Mouse (Mus musculus): ENCODE data around the gene Zfp784. TPM values are rescaled to one million over a fixed set of nuclear protein-coding genes. Genes with fewer than 3 reads are reported as not detected.
"Not testable (repeated sequence)": the region's sequence is repeated elsewhere in the genome, so short reads cannot be mapped to it uniquely, and the experiment has no call there.

Gene Zfp784
- polyA plus RNA-seq, 1 experiment from 2014 or later, result 4.1 TPM

DNA sequence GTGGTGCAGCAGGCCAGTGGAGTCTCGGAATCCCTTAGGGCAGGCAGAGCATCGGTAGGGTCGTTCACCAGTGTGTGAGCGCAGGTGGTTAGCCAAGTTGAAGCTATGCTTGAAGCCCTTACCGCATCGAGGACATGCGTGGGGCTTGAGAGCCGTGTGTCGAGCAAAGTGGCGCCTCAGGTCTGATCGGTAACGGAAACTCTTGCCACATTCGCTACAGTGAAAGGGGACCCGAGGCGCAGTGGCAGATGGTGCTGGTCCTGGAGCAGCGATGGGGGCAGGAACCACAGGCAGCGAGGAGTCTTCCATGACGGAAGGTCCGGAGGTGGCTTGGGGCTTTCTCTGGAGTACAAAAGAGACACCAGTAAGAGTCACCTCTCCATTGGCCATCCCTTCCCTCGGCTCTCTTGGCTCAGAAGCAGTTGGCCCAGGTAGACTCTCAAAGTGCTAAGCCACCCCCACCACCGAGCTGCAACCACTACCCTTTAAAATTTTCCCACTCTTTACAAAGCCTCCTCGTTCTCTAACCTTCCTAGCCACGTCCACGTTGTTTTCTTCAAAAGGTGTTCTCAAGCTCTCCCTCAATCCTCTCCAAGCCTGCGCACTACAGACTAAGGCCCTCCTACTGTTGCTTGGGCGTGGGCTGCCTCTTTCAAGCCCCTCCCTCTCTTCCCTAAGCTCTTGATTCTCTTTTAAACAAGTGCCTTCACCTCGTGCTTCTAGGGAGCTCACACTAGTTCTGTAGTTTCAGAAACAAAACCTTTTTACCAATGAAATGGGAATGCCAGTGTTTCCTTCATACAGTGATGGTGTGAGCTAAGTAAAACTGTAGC, 25.3 kb downstream of the Zfp784 start:
- 84% methylated on average over 27 of the region's 27 CpGs for WGBS
- DNase-seq (ENCODE audit: low spot score) (no peak), ATAC-seq (ENCODE audit: low FRiP score, low TSS enrichment) (no peak)
- Histone ChIP-seq H3K27me3 (ENCODE audit: control insufficient read depth, insufficient read depth, low read length) (no peaks in the 10 kb centered on the region), H3K36me3 (ENCODE audit: control insufficient read depth, insufficient read depth, low read length) (peaks cover 44% of the 10 kb centered on the region), H3K4me2 (replicated peaks; ENCODE audit: low read depth) (no peak overlapping the region), H3K4me3 (ENCODE audit: low read depth, low read length) (no peak overlapping the region), H3K9me3 (ENCODE audit: control insufficient read depth, low read length) (no peaks in the 10 kb centered on the region), H3K4me1 (replicated peaks; ENCODE audit: control insufficient read depth, insufficient read depth) (peaks cover 3% of the 10 kb centered on the region; the same call in 1 of the 2 replicates), H3K27ac (replicated peaks) (no peak overlapping the region), H3K9ac (ENCODE audit: low read length) (no peak overlapping the region)
- TF ChIP-seq EP300 (optimal IDR thresholded peaks at IDR 0.05) (no peak), CTCF (IDR thresholded peaks at IDR 0.05; ENCODE audit: low read depth) (no peak)

GRCm38 (mm10) chr7:5008229-5008628, 30.0 kb downstream of the Zfp784 start:
- ATAC-seq (ENCODE audit: low FRiP score, low TSS enrichment) (no peak), DNase-seq (ENCODE audit: low spot score) (no peak)
- TF ChIP-seq EP300 (optimal IDR thresholded peaks at IDR 0.05) (no peak), CTCF (IDR thresholded peaks at IDR 0.05; ENCODE audit: low read depth) (peak; percentile 16; the same call in 1 of the 2 replicates)
- H3K4me2 ChIP-seq (replicated peaks; ENCODE audit: low read depth), result no peak overlapping the region
- no peak overlapping the region for H3K4me3 ChIP-seq (ENCODE audit: low read depth, low read length)
- H3K9ac ChIP-seq (ENCODE audit: low read length), result no peak overlapping the region
- H3K27ac ChIP-seq (replicated peaks), result no peak overlapping the region
- H3K36me3 ChIP-seq (ENCODE audit: control insufficient read depth, insufficient read depth, low read length), result peaks cover 47% of the 10 kb centered on the region
- no peaks in the 10 kb centered on the region for H3K27me3 ChIP-seq (ENCODE audit: control insufficient read depth, insufficient read depth, low read length)
- no peaks in the 10 kb centered on the region for H3K4me1 ChIP-seq (replicated peaks; ENCODE audit: control insufficient read depth, insufficient read depth)
- no peaks in the 10 kb centered on the region for H3K9me3 ChIP-seq (ENCODE audit: control insufficient read depth, low read length)
- WGBS, result 95% methylated on average over 26 of the region's 26 CpGs

DNA sequence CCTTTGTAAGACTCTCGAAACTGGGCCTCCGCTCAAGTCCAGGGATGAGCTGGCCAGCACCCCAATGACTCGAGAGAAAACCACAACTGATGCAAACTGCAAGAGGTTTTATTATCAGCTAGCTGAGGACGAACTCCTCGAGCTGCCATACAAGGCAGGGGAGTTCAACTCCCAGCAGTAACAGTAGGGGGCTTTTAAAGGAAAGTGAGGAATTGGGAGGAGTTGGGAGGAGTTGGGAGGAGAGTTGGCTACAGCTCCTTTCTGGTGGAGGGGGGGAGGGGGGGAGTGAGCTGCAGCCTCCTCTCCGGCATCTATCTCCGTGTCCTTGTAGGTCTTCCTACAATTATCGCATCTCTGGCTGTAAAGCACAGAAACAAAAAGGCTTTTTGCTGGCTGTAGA, 35.4 kb downstream of the Zfp784 start:
- not testable (repeated sequence) for ATAC-seq (ENCODE audit: low FRiP score, low TSS enrichment); H3K4me1 ChIP-seq (replicated peaks; ENCODE audit: control insufficient read depth, insufficient read depth); H3K27ac ChIP-seq (replicated peaks); H3K27me3 ChIP-seq (ENCODE audit: control insufficient read depth, insufficient read depth, low read length); H3K4me2 ChIP-seq (replicated peaks; ENCODE audit: low read depth); H3K9me3 ChIP-seq (ENCODE audit: control insufficient read depth, low read length); H3K4me3 ChIP-seq (ENCODE audit: low read depth, low read length); H3K9ac ChIP-seq (ENCODE audit: low read length); DNase-seq (ENCODE audit: low spot score); H3K36me3 ChIP-seq (ENCODE audit: control insufficient read depth, insufficient read depth, low read length)
- 71% methylated on average over 8 of the region's 8 CpGs for WGBS

- DNase-seq (ENCODE audit: low spot score), result peak; percentile 37
- no peak overlapping the region for H3K4me2 ChIP-seq (replicated peaks; ENCODE audit: low read depth)
These were observed 38.4 kb downstream of the Zfp784 start for GRCm38 (mm10) chr7:4999876-5000275.

GRCm38 (mm10) chr7:4996934-4997333, 41.3 kb downstream of the Zfp784 start:
- Histone ChIP-seq H3K36me3 (ENCODE audit: control insufficient read depth, insufficient read depth, low read length) (peaks cover 7% of the 10 kb centered on the region; the same call in 1 of the 2 replicates), H3K27me3 (ENCODE audit: control insufficient read depth, insufficient read depth, low read length) (no peaks in the 10 kb centered on the region), H3K4me1 (replicated peaks; ENCODE audit: control insufficient read depth, insufficient read depth) (0 out of 2 replicates have a peak, but pooled peaks cover 4% of the 10 kb centered on the region), H3K9me3 (ENCODE audit: control insufficient read depth, low read length) (no peaks in the 10 kb centered on the region), H3K4me2 (replicated peaks; ENCODE audit: low read depth) (peak overlapping the region; percentile 93), H3K4me3 (ENCODE audit: low read depth, low read length) (0 out of 2 replicates have a peak overlapping the region, but pooled peaks have one; percentile 72), H3K9ac (ENCODE audit: low read length) (no peak overlapping the region), H3K27ac (replicated peaks) (no peak overlapping the region; the same call in 1 of the 2 replicates)
- TF ChIP-seq CTCF (IDR thresholded peaks at IDR 0.05; ENCODE audit: low read depth) (no peak), EP300 (optimal IDR thresholded peaks at IDR 0.05) (no peak)
- WGBS, result 53% methylated on average over 6 of the region's 8 CpGs
- no peak for DNase-seq (ENCODE audit: low spot score)
- no peak for ATAC-seq (ENCODE audit: low FRiP score, low TSS enrichment)

More at GRCm38 (mm10) chr7:4999876-5000275, 38.4 kb downstream of the Zfp784 start:
- TF ChIP-seq CTCF (IDR thresholded peaks at IDR 0.05; ENCODE audit: low read depth) (peak; percentile 62), EP300 (optimal IDR thresholded peaks at IDR 0.05) (no peak)
- Histone ChIP-seq H3K9ac (ENCODE audit: low read length) (no peak overlapping the region), H3K4me3 (ENCODE audit: low read depth, low read length) (no peak overlapping the region), H3K4me1 (replicated peaks; ENCODE audit: control insufficient read depth, insufficient read depth) (0 out of 2 replicates have a peak, but pooled peaks cover 4% of the 10 kb centered on the region), H3K9me3 (ENCODE audit: control insufficient read depth, low read length) (no peaks in the 10 kb centered on the region), H3K27ac (replicated peaks) (no peak overlapping the region), H3K36me3 (ENCODE audit: control insufficient read depth, insufficient read depth, low read length) (no peaks in the 10 kb centered on the region), H3K27me3 (ENCODE audit: control insufficient read depth, insufficient read depth, low read length) (no peaks in the 10 kb centered on the region)
- 55% methylated on average over 2 of the region's 2 CpGs for WGBS
- no peak for ATAC-seq (ENCODE audit: low FRiP score, low TSS enrichment)
